Comparison of ENCODE assay signal across 19 mouse cellular contexts in the genomic region with DNA sequence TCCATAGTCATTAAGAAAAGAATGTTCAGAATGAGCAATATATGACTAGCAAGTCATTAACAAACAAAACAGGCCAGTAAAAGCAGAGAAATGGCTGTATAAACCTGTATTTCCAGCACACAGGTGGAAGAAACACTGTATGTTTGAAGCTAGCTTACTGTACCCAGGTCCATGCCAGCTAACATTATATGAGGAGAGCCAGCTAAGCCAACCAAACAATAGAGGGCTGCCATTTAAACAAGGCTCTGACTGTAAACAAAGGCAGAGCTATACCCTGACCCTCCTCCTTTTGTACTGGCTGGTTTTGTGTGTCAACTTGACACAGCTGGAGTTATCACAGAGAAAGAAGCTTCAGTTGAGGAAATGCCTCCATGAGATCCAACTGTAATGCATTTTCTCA.
"Had no signal": no experiment of that assay in that cellular context is flagged by ENCODE, and none has a peak within 500 bp of the region (broad histone marks: within the 10 kb centered on the region; RNA-seq: fewer than 3 reads in every experiment).

No protein-coding gene starts in this region.

- H3K4me2 ChIP-seq: heart, embryonic 11.5 days; heart, embryonic 13.5 days; heart, embryonic 15.5 days; hindbrain, embryonic 13.5 days; hindbrain, embryonic 15.5 days; kidney, embryonic 15.5 days; limb, embryonic 13.5 days; limb, embryonic 15.5 days; liver, embryonic 12.5 days had no signal

- H3K4me3 ChIP-seq: heart, adult 2 months; heart, embryonic 13.5 days; heart, embryonic 15.5 days; hindbrain, embryonic 13.5 days; hindbrain, embryonic 15.5 days; kidney, embryonic 15.5 days; limb, embryonic 13.5 days; limb, embryonic 15.5 days; liver, embryonic 12.5 days had no signal

- H3K27me3 ChIP-seq: heart, embryonic 13.5 days; heart, embryonic 15.5 days; hindbrain, embryonic 13.5 days; hindbrain, embryonic 15.5 days; kidney, embryonic 15.5 days; limb, embryonic 13.5 days; limb, embryonic 15.5 days; liver, embryonic 12.5 days had no signal

- DNase-seq: gastrocnemius, postnatal 14 days; gastrocnemius, postnatal 36 days; kidney, adult 11 months; kidney, adult 2 months; kidney, adult 9 months; kidney, postnatal 14 days; kidney, postnatal 36 days; layer of hippocampus, postnatal 36 days; left cerebral cortex, postnatal 4 days had no signal

- H3K36me3 ChIP-seq: heart, embryonic 13.5 days; heart, embryonic 15.5 days; hindbrain, embryonic 13.5 days; hindbrain, embryonic 15.5 days; kidney, embryonic 15.5 days; limb, embryonic 13.5 days; limb, embryonic 15.5 days; liver, embryonic 12.5 days had no signal
